Mouse (Mus musculus): ENCODE data around the gene Pla2g3. TPM values are rescaled to one million over a fixed set of nuclear protein-coding genes. Genes with fewer than 3 reads are reported as not detected.

Pla2g3 gene
- polyA plus RNA-seq, 1 experiment from 2014 or later = 2.2 TPM

DNA sequence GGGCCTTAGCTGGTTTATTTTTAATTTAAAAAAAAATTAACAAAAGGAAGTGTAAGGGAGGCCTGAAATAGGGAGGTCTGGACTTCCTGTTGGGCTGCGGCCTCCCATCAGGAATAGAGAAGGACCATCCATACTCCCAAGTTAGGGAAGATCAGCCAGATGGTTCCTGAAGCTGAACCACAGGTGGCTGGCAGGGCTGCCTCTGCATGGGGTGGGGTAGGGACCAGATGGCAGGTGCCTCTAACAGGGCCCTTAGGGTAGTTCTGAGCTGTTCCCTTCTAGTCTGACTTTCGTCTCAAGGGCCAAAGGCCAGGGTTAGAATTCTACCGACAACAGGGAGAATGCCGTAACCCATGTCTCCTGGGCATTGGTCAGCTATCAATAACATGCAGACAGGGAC, 27.6 kb downstream of the Pla2g3 start:
- Histone ChIP-seq H3K9ac (replicated peaks; ENCODE audit: low read depth, low read length) (no peak overlapping the region), H3K4me3 (ENCODE audit: low read depth, low read length) (no peak overlapping the region), H3K36me3 (ENCODE audit: control insufficient read depth, insufficient read depth, low read length) (no peaks in the 10 kb centered on the region), H3K4me2 (ENCODE audit: low read depth, low read length) (peak overlapping the region; percentile 54), H3K27me3 (ENCODE audit: control insufficient read depth, insufficient read depth, low read length) (peaks cover 9% of the 10 kb centered on the region), H3K4me1 (ENCODE audit: control insufficient read depth, insufficient read depth, low read length) (peaks cover 19% of the 10 kb centered on the region; the same call in 1 of the 2 replicates), H3K27ac (ENCODE audit: low read depth, low read length) (no peak overlapping the region), H3K9me3 (ENCODE audit: control insufficient read depth, low read length) (no peaks in the 10 kb centered on the region)
- WGBS = 63% methylated on average over 4 of the region's 4 CpGs
- ATAC-seq (ENCODE audit: low read depth) = no peak

DNA sequence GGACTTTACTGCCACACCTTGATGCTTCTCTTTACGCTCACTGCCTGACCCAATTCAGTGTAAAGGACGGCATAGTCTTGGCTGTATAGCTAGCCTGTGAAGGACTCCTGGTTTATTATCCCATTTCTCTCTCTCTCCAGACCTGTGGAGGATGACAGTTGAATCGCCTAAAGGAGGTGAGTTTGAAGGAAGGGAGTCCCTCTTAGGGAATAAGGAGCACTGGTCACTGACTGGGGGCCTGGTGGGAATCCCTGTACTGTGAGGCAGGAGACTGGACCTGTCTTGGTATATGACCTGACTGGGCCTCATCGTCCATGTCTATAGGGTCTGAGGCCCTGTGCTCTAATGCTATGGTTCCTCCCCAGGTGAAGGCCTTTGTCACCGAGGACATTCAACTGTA, 28.0 kb downstream of the Pla2g3 start:
- H3K27me3 ChIP-seq (ENCODE audit: control insufficient read depth, insufficient read depth, low read length) = peaks cover 9% of the 10 kb centered on the region
- no peaks in the 10 kb centered on the region for H3K9me3 ChIP-seq (ENCODE audit: control insufficient read depth, low read length)
- H3K9ac ChIP-seq (replicated peaks; ENCODE audit: low read depth, low read length) = no peak overlapping the region
- H3K27ac ChIP-seq (ENCODE audit: low read depth, low read length) = no peak overlapping the region
- H3K4me2 ChIP-seq (ENCODE audit: low read depth, low read length) = peak overlapping the region; percentile 54
- H3K4me3 ChIP-seq (ENCODE audit: low read depth, low read length) = no peak overlapping the region
- no peaks in the 10 kb centered on the region for H3K36me3 ChIP-seq (ENCODE audit: control insufficient read depth, insufficient read depth, low read length)
- 74% methylated on average over 5 of the region's 5 CpGs for WGBS
- peaks cover 19% of the 10 kb centered on the region; the same call in 1 of the 2 replicates for H3K4me1 ChIP-seq (ENCODE audit: control insufficient read depth, insufficient read depth, low read length)
- ATAC-seq (ENCODE audit: low read depth) = no peak

DNA sequence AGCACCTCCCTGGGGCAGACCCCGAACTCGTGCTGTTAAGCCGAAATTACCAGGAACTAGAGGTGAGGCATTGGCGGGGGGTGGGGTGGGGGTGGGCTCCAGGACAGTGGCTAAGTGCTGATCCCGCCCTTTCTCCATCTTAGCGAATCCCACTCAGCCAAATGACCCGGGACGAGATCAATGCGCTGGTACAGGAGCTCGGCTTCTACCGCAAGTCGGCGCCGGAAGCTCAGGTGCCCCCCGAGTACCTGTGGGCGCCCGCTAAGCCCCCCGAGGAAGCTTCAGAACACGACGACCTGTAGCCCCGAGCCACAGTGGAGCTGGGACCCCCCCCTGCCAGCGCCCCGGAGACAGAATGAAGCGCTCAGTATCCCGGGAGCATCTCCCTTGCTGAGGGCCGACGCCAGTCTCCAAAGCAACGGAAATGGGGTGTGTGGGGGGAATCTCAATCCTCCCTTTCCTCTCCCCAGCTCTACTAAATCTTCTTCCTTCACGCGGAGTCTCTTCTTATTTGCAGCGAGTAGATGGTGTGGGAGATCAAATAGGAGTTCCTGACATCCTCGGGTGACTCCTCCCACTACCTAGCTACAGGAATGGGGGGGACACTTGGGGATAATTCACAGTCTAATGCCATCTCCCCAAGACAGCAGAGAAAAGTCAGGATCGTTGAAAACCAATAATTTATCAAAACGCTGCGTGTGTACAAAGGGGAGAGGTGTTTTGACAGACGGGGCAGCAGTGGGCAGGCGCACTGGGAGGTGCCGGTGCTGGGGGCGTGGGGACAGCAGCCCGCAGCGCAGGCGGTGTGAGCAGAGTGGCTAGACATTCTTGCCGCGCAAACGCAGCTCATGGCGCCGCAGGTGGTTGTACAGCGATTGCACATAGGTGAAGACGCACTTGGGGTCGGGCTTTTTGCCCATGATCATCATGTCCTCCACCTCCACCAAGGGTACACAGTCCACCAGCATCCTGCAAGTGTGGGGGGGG, 29.1 kb downstream of the Pla2g3 start:
- Histone ChIP-seq H3K4me3 (ENCODE audit: low read depth, low read length) (peak overlapping the region; percentile 29), H3K27ac (ENCODE audit: low read depth, low read length) (no peak overlapping the region), H3K27me3 (ENCODE audit: control insufficient read depth, insufficient read depth, low read length) (peaks cover 9% of the 10 kb centered on the region), H3K9ac (replicated peaks; ENCODE audit: low read depth, low read length) (peak overlapping the region; percentile 22), H3K4me1 (ENCODE audit: control insufficient read depth, insufficient read depth, low read length) (peaks cover 19% of the 10 kb centered on the region; the same call in 1 of the 2 replicates), H3K4me2 (ENCODE audit: low read depth, low read length) (peak overlapping the region; percentile 60), H3K36me3 (ENCODE audit: control insufficient read depth, insufficient read depth, low read length) (no peaks in the 10 kb centered on the region), H3K9me3 (ENCODE audit: control insufficient read depth, low read length) (no peaks in the 10 kb centered on the region)
- under 1% methylated on average over 49 of the region's 50 CpGs for WGBS
- 0 out of 2 replicates have a peak, but pooled peaks have one; percentile 29 for ATAC-seq (ENCODE audit: low read depth)

- Histone ChIP-seq H3K4me1 (ENCODE audit: control insufficient read depth, insufficient read depth, low read length) (peaks cover 19% of the 10 kb centered on the region; the same call in 1 of the 2 replicates), H3K9ac (replicated peaks; ENCODE audit: low read depth, low read length) (no peak overlapping the region), H3K36me3 (ENCODE audit: control insufficient read depth, insufficient read depth, low read length) (no peaks in the 10 kb centered on the region), H3K4me2 (ENCODE audit: low read depth, low read length) (peak overlapping the region; percentile 60; the same call in 1 of the 2 replicates), H3K9me3 (ENCODE audit: control insufficient read depth, low read length) (no peaks in the 10 kb centered on the region), H3K4me3 (ENCODE audit: low read depth, low read length) (no peak overlapping the region), H3K27me3 (ENCODE audit: control insufficient read depth, insufficient read depth, low read length) (peaks cover 9% of the 10 kb centered on the region), H3K27ac (ENCODE audit: low read depth, low read length) (no peak overlapping the region)
- WGBS = 63% methylated on average over 13 of the region's 13 CpGs
- no peak for ATAC-seq (ENCODE audit: low read depth)
Measured at GRCm38 (mm10) chr11:3517846-3518732, 30.0 kb downstream of the Pla2g3 start.

- ATAC-seq (ENCODE audit: low read depth) = no peak
- 77% methylated on average over 4 of the region's 4 CpGs for WGBS
Measured at GRCm38 (mm10) chr11:3519051-3519726, 31.1 kb downstream of the Pla2g3 start.

GRCm38 (mm10) chr11:3519756-3520398, 31.8 kb downstream of the Pla2g3 start:
- Histone ChIP-seq H3K4me2 (ENCODE audit: low read depth, low read length) (no peak overlapping the region), H3K36me3 (ENCODE audit: control insufficient read depth, insufficient read depth, low read length) (no peaks in the 10 kb centered on the region), H3K27ac (ENCODE audit: low read depth, low read length) (no peak overlapping the region), H3K4me3 (ENCODE audit: low read depth, low read length) (no peak overlapping the region), H3K4me1 (ENCODE audit: control insufficient read depth, insufficient read depth, low read length) (peaks cover 16% of the 10 kb centered on the region; the same call in 1 of the 2 replicates), H3K27me3 (ENCODE audit: control insufficient read depth, insufficient read depth, low read length) (peaks cover 9% of the 10 kb centered on the region), H3K9me3 (ENCODE audit: control insufficient read depth, low read length) (no peaks in the 10 kb centered on the region), H3K9ac (replicated peaks; ENCODE audit: low read depth, low read length) (no peak overlapping the region)
- WGBS = 87% methylated on average over 11 of the region's 11 CpGs
- ATAC-seq (ENCODE audit: low read depth) = no peak

More at GRCm38 (mm10) chr11:3519051-3519726, 31.1 kb downstream of the Pla2g3 start:
- Histone ChIP-seq H3K4me2 (ENCODE audit: low read depth, low read length) (no peak overlapping the region), H3K27ac (ENCODE audit: low read depth, low read length) (no peak overlapping the region), H3K27me3 (ENCODE audit: control insufficient read depth, insufficient read depth, low read length) (peaks cover 9% of the 10 kb centered on the region), H3K9ac (replicated peaks; ENCODE audit: low read depth, low read length) (no peak overlapping the region), H3K4me3 (ENCODE audit: low read depth, low read length) (no peak overlapping the region), H3K4me1 (ENCODE audit: control insufficient read depth, insufficient read depth, low read length) (peaks cover 19% of the 10 kb centered on the region; the same call in 1 of the 2 replicates), H3K36me3 (ENCODE audit: control insufficient read depth, insufficient read depth, low read length) (no peaks in the 10 kb centered on the region), H3K9me3 (ENCODE audit: control insufficient read depth, low read length) (no peaks in the 10 kb centered on the region)

DNA sequence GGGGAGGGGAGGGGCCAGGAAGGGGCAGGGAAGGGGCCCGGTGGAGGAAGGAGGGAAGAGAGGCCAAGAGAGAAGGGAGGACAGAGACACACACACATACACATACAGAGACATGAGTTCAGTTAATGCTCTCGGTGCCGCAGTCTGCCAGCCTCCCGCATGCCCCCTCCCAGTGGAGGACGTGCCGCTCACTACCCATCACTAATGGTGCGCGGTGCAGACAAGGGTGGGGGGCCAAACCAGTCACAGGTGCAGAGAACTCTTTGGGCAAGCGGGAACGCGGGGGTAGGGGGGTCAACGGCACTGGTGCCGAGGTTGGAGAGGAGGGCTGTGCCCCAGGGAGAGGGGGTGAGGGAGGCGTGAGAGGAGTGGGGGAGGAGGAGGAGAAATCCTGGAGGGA, 32.8 kb downstream of the Pla2g3 start:
- Histone ChIP-seq H3K4me3 (ENCODE audit: low read depth, low read length) (no peak overlapping the region), H3K9me3 (ENCODE audit: control insufficient read depth, low read length) (no peaks in the 10 kb centered on the region), H3K27ac (ENCODE audit: low read depth, low read length) (no peak overlapping the region), H3K4me2 (ENCODE audit: low read depth, low read length) (no peak overlapping the region), H3K36me3 (ENCODE audit: control insufficient read depth, insufficient read depth, low read length) (no peaks in the 10 kb centered on the region), H3K4me1 (ENCODE audit: control insufficient read depth, insufficient read depth, low read length) (peaks cover 9% of the 10 kb centered on the region; the same call in 1 of the 2 replicates), H3K27me3 (ENCODE audit: control insufficient read depth, insufficient read depth, low read length) (peaks cover 4% of the 10 kb centered on the region), H3K9ac (replicated peaks; ENCODE audit: low read depth, low read length) (no peak overlapping the region)
- ATAC-seq (ENCODE audit: low read depth) = no peak
- 81% methylated on average over 14 of the region's 14 CpGs for WGBS

Data from neural tube, embryonic 14.5 days (tissue).